Mouse (Mus musculus) liver, adult 10 weeks (tissue): ENCODE data around the gene Vmn1r35. TPM values are rescaled to one million over a fixed set of nuclear protein-coding genes. Genes with fewer than 3 reads are reported as not detected.

ENCODE experiments used
- polyA plus RNA-seq: library from polyadenylated mRNA; stranded (reverse); fragments of 350-450 nt; fragmentation: Illumina TruSeq; extraction: RNeasy Lipid Tissue Mini Kit (QIAGEN cat#74804); gene quantifications from one replicate; pipeline ENCODE4 v1.2.3, GENCODE M21; 2014; ENCODE audit warnings: low read depth, low replicate concordance

Gene Vmn1r35
- not detected for polyA plus RNA-seq

DNA sequence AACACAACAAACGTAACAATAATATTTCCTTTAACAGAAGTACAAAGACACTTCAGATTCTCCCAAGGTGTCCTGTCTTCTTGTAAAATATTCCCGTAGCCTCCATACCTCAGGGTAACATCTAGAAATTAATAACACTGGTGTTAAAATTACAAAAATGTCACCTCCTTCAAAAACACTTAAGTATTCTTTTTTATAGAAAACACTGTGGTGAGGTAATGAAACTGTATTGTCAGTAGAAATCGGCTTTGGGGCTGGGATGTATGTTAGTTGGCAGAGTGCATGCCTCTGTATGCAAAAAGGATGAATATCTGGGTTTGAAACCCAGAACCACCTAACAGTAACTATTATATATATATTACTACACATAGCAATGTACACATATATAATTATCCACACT is at the start of gene Vmn1r35:
TSS of gene Vmn1r35 (minus strand) at position 101 of the 400 bp plus-strand sequence.

DNA sequence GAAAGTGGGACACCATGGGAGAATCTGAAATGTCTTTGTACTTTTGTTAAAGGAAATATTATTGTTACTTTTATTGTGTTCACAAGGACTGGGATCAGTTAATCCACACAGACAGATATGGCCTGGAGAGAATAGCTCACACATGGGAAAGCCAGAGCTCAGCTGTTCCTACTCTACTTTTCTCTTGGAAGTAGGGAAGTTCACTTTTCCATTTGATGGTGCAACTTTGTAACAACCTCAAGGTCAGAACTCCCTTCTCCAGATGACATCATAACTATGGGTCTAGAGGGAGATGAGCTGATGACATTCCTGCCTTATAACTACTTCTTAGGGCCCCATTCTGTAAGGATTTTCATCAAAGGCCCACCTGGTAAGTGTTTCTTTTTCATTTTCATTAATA is 43.4 kb upstream of the Vmn1r35 start, which contains the start of gene Vmn1r37:
TSS of gene Vmn1r37 (plus strand) at position 301 of the 400 bp plus-strand sequence.

DNA sequence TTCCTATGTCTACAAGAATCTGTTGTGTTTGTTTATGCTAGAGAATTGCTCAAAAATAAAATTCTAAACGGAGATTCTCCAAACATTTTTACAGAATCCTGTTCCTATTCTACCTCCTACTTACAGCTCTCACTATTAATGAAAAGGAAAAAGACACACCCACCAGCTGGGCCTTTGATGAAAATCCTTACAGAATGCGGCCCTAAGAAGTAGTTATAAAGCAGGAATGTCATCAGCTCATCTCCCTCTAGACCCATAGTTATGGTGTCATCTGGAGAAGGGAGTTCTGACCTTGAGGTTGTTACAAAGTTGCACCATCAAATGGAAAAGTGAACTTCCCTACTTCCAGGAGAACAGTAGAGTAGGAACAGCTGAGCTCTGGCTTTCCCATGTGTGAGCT is 33.4 kb upstream of the Vmn1r35 start, which contains the start of gene Vmn1r36:
TSS of gene Vmn1r36 (minus strand) at position 101 of the 400 bp plus-strand sequence.

GRCm38 (mm10) chr6:66643779-66644178 is 41.9 kb downstream of the Vmn1r35 start, which contains the start of gene Vmn1r34:
Gene Vmn1r34 (minus strand): TSS chr6:66643879.

Other genes starting within 250 kb of the Vmn1r35 start
- gene Mad2l1, start 150.5 kb downstream of the Vmn1r35 start, polyA plus RNA-seq: 9.8 TPM
- not detected for gene Vmn1r32, start 125.8 kb downstream of the Vmn1r35 start, polyA plus RNA-seq
- not detected for gene Vmn1r33, start 67.6 kb downstream of the Vmn1r35 start, polyA plus RNA-seq
- gene Vmn1r34, start 42.0 kb downstream of the Vmn1r35 start, polyA plus RNA-seq: not detected
- not detected for gene Vmn1r36, start 33.3 kb upstream of the Vmn1r35 start, polyA plus RNA-seq
- gene Vmn1r37, start 43.5 kb upstream of the Vmn1r35 start, polyA plus RNA-seq: not detected
- not detected for gene Vmn1r38, start 96.7 kb upstream of the Vmn1r35 start, polyA plus RNA-seq
- not detected for gene Vmn1r39, start 124.7 kb upstream of the Vmn1r35 start, polyA plus RNA-seq
- gene Gng12, start 210.5 kb upstream of the Vmn1r35 start, polyA plus RNA-seq: 65.3 TPM